Mouse (Mus musculus): ENCODE results near the gene 9130409I23Rik.
"Not testable (repeated sequence)": the region's sequence is repeated elsewhere in the genome, so short reads cannot be mapped to it uniquely, and the experiment has no call there.

The 9130409I23Rik gene

DNA sequence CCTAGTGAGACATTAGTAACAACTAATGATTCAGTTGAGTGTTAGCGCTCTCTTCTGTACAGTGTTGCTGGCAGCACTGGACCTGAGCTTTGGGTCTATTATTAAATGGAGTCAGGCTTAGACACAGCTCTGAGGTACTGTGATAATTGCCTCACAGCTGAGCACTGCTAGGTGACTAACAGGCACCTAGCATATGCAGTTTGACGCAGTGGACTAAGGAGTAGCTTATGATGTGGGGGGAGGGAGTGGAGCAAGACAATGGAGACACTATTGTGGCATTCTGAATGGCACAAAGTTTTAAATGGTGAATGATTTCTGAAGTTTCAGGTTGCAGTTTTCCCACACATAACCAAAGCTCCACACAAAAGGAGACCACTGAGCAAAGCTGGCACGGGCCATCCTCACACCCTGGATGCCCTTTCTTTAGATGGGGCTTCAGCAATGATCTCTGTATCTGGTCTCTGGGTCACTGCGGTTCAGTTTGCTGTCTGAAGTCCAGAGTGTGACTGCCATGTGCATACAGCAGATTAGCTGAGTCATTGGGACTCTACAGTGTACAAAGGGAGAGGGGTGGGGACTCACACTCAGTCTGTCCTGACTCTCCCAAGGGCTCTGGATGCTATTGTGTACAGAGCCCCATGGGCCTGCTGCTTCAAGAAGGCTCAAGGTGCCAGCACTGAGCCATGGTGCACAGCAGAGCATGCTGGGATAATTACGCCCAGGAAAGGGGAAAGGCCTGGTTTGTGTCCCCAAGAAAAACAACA lies 15.8 kb upstream of the 9130409I23Rik start:
- not testable (repeated sequence) for DNase-seq

GRCm38 (mm10) chr1:181037623-181038022 lies 13.4 kb upstream of the 9130409I23Rik start:
- DNase-seq, result no peak

DNA sequence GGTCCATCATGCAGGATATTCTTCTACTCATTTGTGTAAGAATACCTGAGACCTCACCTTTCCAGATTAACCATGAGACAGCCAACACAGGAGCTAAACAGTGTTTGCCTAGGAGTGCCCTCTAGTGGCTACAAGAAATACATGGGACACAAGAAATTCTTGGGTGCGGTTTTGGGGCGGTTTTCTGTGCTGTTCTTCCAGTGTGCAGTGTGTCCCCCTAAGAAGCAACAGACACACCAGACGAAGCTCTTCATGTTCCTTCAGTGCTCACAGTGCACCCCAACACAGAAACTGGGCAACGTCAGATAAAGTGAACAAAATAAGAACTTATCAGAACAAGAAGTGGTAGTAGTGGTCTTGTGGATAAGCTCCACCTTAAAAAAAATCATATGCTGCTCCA lies 11.4 kb upstream of the 9130409I23Rik start:
- DNase-seq, result peak in 1 of 2 experiments; percentile 44

DNA sequence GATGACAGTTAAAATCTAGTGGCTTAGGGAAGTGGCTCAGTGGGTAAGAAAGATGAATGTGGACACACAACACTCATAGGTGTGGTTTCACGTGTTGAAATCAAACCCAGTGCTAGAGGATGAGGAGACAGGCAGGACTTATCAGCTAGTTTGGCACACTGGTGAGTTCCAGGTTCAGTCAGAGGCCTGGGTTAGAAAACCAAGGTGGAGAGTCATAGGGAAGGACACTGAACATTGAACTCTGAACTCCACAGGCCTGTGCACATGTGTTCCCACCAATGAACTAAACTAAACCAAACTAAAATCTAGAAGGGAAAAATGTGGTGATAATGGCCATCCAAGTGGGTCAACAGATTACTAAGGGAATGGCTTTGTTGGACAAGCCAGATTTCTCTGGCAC lies 3.5 kb upstream of the 9130409I23Rik start:
- no peak for DNase-seq

DNA sequence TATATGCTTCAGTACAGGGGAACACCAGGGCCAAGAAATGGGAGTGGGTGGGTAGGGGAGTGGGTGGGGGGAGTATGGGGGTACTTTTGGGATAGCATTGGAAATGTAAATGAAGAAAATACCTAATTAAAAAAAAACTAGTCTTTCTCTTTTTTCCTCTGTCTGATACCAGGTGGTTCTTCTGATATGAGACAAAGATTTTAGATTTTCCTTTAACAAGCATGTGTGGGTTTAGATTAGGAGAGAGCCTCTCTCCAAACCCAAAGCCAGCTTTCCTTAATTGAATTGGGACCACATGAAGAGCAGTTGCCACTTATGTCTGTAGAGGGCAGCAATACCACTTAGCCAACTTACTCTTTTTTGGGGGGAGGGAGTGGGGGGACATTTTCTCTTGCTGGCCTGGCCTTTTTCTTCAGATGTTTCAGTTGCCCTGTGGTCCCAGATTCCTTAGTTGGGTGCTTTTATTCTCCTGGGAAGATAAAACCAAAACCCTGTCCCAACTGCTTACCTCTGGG lies 1.7 kb upstream of the 9130409I23Rik start:
- DNase-seq, result no peak

- DNase-seq, result no peak
These were observed 1.9 kb downstream of the 9130409I23Rik start for GRCm38 (mm10) chr1:181052898-181053297.

DNA sequence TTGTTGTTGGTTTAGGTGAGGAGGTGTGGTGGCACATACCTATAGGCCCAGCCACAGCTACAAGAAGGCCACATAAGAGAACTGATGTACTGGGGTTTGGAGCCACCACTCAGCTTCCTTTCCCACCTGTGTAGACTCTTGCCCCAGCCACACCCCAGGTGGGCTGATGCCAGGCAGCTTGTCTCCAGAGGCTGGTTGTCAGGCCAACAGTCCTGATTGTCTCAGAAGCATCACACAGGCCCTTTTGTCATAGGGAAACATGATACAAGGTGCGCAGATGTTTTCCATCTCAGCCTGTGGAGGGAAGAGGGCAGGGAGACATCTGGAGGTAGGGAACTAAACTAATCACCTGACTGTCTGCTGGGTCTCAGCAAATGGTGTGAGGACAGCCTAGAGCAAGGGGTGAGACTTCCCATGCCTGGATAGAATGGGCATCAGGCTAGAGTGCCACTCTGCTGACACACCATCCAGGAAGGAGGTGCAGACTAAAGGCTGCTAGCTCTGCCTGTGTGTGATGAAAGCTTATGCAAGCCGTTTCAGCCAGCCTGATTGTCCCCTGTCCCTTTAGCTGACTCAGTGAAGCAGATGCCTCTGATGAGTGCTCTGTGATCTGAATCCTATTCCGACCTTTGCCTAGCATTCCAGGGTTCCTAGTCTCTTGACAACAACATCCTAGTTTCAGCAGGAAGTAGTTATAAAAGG lies 10.9 kb downstream of the 9130409I23Rik start:
- DNase-seq, result no peak

- DNase-seq, result peak; percentile 57
These were observed 13.0 kb downstream of the 9130409I23Rik start for GRCm38 (mm10) chr1:181063991-181064390.

DNA sequence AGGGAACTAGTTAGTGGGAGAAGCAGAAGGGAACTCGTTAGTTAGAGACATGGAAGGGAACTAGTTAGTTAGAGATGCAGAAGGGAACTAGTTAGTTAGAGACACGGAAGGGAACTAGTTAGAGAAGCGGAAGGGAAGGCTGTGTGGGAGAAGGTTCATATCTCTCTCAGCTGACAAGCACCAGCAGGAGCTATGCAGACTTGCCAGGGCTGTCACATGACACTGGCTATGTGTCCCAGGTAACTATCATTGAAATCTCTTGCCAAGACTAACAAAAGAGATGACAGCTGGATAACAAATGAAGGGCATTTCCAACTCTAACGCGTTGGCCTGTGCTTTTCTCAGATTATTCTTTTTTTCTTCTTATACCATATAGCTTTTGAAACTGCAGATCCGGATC lies 13.6 kb downstream of the 9130409I23Rik start:
- DNase-seq, result peak; percentile 16 to 17

DNA sequence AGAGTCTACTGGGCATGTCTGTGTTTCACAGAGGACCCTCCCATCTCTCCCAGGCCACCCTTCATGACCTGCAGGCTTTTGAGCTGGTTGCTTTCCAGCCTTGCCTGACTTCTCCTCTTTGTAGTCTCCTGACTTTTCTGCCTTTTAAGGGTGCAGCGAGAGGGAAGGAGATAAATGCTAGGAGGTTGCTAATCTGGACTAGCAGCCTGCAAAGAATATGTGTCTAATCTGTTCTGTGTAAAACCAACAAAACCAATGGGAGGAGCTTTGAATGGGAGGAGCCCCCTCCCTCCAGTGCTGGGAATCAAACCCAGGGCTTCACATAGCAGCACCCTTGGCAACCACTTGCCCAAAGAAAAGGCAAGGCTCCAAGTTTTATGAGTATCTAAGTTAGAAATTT lies 17.3 kb downstream of the 9130409I23Rik start:
- no peak for DNase-seq

DNA sequence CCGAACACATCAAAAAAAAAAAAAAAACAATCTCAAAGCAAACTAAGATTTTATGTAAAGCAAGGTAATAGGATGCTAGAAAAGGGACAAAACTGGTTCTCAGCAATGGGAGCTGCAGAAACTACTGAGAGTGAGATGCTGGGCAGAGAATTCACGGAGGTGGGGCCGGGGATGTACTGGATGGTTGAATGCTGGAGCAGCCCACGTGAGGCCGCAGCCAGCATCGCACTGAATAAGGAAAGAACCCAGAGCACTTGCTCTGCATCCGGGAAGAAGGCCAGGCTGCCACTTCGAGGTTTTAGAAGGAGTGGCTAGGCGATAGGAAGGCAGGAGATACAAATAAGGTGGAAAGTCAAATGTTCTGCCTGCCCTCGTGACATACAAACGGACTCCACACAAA lies 18.6 kb downstream of the 9130409I23Rik start:
- DNase-seq, result no peak

- no peak for DNase-seq
These were observed 22.0 kb downstream of the 9130409I23Rik start for GRCm38 (mm10) chr1:181073075-181073474.

DNA sequence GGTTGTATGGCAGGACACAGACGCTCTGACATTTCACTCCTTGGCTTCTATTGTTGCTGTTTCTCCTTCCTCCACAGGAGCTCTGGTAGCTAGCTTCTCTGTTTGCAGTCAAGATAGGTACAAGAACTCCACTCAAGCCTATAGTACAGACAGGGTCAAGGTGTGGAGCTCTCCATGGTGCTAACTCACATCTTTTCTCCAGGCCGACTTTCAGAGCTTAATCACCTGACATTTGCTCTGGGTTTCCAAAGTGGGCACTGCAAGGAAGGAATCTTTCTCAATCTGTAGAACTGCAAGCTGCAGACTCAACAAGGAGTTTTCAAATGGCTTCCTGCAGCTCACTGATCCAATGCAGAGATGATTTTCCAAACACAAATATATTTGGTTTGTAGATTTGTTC lies 33.0 kb downstream of the 9130409I23Rik start:
- DNase-seq, result no peak

DNA sequence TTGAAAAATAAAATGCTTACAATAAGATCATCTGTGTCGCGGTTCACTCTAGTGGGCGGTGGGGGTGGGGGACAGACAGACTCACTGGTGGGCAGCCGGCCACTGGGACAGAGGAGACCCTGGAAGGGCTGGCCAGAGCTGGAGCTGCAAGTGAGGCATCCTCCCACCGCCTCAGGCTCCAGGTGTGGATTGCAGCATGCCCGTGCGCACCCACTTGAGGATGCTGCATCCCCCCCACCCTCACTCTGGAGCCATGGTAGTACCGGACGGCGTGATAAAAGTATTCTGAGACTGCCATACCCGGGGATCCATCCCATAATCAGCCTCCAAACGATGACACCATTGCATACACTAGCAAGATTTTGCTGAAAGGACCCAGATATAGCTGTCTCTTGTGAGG lies 39.0 kb downstream of the 9130409I23Rik start:
- DNase-seq, result no peak

Measured in cerebellum, postnatal 36 days (tissue).